Mouse (Mus musculus) granulocyte monocyte progenitor cell, adult 5-6 weeks (primary cell): ENCODE measurements around the gene Rab30. TPM values are rescaled to one million over a fixed set of nuclear protein-coding genes. Genes with fewer than 3 reads are reported as not detected.
A peak's percentile ranks its signal among the peaks of the same experiment; 100 is the strongest.
"Not testable (repeated sequence)": the region's sequence is repeated elsewhere in the genome, so short reads cannot be mapped to it uniquely, and the experiment has no call there.

ENCODE experiments used
- ATAC-seq: replicated peaks from 2 replicates; pipeline ENCODE4 v1.8.0; 2016; ENCODE audit warnings: mild to moderate bottlenecking, moderate TSS enrichment, inconsistent platforms; ENCODE audit not compliant: poor library complexity, severe bottlenecking
- total RNA-seq, 2 experiments: library from RNA; stranded (forward) in 1 of 2; stranded (reverse) in 1 of 2; fragments of 200-712, 200-1000 nt in 1 of 2; fragments of >200 nt in 1 of 2; fragmentation: Nextera tagmentation in 1 of 2; gene quantifications; 2 replicates each; pipeline ENCODE4 v1.2.3; 2014 to 2017

Gene Rab30
- total RNA-seq (2014; fragmentation: Nextera tagmentation): not detected in 2 replicates
- total RNA-seq (2017): 0.13 TPM in 1 of 2 replicates, not detected in the other

GRCm38 (mm10) chr7:92741152-92741860 is at the start of gene Rab30:
TSS of gene Rab30 (plus strand) at chr7:92741603.
- peak; percentile 93 for ATAC-seq

- no peak for ATAC-seq
Measured at GRCm38 (mm10) chr7:92696395-92696794, 45.0 kb upstream of the Rab30 start.

GRCm38 (mm10) chr7:92698770-92699169 is 42.6 kb upstream of the Rab30 start:
- ATAC-seq: no peak; the same call in 1 of the 2 replicates

- no peak for ATAC-seq
Measured at GRCm38 (mm10) chr7:92703661-92704060, 37.7 kb upstream of the Rab30 start.

GRCm38 (mm10) chr7:92705534-92705933 is 35.9 kb upstream of the Rab30 start:
- no peak for ATAC-seq

GRCm38 (mm10) chr7:92706711-92707110 is 34.7 kb upstream of the Rab30 start:
- ATAC-seq: no peak

GRCm38 (mm10) chr7:92709573-92709972 is 31.8 kb upstream of the Rab30 start:
- no peak for ATAC-seq

- ATAC-seq: peak; percentile 96
Measured at GRCm38 (mm10) chr7:92711593-92711992, 29.8 kb upstream of the Rab30 start.

- ATAC-seq: peak; percentile 65; the same call in 1 of the 2 replicates
Measured at GRCm38 (mm10) chr7:92715055-92715454, 26.3 kb upstream of the Rab30 start.

- ATAC-seq: no peak
Measured at GRCm38 (mm10) chr7:92720156-92720905, 21.1 kb upstream of the Rab30 start.

- ATAC-seq: no peak
Measured at GRCm38 (mm10) chr7:92723750-92724149, 17.7 kb upstream of the Rab30 start.

- ATAC-seq: no peak
Measured at GRCm38 (mm10) chr7:92724261-92724660, 17.1 kb upstream of the Rab30 start.

GRCm38 (mm10) chr7:92729583-92729982 is 11.8 kb upstream of the Rab30 start:
- not testable (repeated sequence) for ATAC-seq

- no peak for ATAC-seq
Measured at GRCm38 (mm10) chr7:92730465-92730864, 10.9 kb upstream of the Rab30 start.

GRCm38 (mm10) chr7:92730959-92731358 is 10.4 kb upstream of the Rab30 start:
- ATAC-seq: no peak

- ATAC-seq: no peak
Measured at GRCm38 (mm10) chr7:92732136-92732535, 9.3 kb upstream of the Rab30 start.

- ATAC-seq: no peak
Measured at GRCm38 (mm10) chr7:92737560-92737959, 3.8 kb upstream of the Rab30 start.

GRCm38 (mm10) chr7:92739956-92740355 is 1.4 kb upstream of the Rab30 start:
- ATAC-seq: no peak

GRCm38 (mm10) chr7:92740411-92741115 is 840 bp upstream of the Rab30 start:
- ATAC-seq: peak; percentile 13; the same call in 1 of the 2 replicates

GRCm38 (mm10) chr7:92741861-92742249 is 452 bp downstream of the Rab30 start:
- no peak for ATAC-seq

- no peak for ATAC-seq
Measured at GRCm38 (mm10) chr7:92742341-92742741, 938 bp downstream of the Rab30 start.
